Mouse (Mus musculus) MEL-GATA-1-ER (cell line): ENCODE measurements around the gene Notch1.

ENCODE experiments used
- DNase-seq: peaks from one replicate; pipeline ENCODE4 v3.0.0-alpha.2; 2012; ENCODE audit warnings: low read depth; ENCODE audit errors: extremely low read depth

Notch1 gene

DNA sequence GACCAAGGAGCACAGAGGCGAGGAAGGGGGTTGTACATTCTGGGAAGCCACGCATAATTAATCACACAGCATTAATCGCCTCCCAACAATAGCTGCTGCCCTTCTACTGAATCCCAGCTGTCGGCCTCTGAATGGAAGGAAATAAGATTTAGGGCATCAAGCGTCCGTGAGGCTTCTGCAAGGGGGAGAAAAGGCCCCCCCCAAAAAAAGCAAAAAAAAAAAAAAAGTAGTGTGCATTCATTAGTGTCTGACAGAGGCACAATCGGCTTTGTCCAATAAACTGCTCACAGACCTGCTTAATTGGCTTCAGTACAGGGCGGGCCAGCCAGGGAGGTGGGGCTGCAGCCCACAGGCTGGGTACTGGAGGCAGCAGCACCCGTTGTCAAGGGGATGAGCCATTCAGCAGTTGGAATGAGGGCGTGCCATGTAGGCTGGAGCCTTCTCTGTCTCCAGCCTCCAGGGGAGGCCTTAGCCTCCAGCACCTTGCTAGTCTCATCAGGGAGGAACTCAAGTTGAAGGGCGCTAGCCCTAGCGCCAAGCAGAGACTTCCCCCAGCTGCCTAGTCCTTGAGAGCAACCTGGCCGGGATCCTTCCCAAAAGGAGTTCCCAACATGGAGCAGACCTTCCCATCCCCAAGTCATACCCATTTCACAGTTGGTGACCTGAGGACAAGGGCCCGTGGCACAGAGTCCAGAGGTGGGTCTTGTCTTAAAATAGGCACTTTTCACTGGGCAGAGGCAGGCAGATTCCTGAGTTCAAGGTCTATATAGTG is 15.7 kb downstream of the Notch1 start:
- no peak for DNase-seq

- no peak for DNase-seq
Measured at GRCm38 (mm10) chr2:26500027-26500598, 16.4 kb downstream of the Notch1 start.

DNA sequence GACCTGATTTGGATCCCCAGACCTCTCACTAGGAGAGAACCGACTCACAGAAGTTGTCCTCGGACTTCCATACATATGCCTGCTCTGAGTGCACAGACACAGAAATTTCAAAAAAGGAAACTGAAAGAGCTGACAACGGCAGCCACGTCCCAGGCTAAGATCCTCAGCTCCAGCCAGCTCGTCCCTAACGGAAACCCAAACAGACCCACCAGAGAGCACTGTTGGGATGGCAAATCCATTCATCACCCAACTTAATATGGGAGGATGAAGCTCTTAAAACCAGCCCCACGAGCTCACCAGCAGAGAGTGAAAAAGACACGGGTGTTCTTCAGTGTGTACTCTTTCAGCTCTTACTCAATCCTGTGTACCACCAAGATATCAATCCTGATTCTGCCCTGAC is 17.8 kb downstream of the Notch1 start:
- no peak for DNase-seq

DNA sequence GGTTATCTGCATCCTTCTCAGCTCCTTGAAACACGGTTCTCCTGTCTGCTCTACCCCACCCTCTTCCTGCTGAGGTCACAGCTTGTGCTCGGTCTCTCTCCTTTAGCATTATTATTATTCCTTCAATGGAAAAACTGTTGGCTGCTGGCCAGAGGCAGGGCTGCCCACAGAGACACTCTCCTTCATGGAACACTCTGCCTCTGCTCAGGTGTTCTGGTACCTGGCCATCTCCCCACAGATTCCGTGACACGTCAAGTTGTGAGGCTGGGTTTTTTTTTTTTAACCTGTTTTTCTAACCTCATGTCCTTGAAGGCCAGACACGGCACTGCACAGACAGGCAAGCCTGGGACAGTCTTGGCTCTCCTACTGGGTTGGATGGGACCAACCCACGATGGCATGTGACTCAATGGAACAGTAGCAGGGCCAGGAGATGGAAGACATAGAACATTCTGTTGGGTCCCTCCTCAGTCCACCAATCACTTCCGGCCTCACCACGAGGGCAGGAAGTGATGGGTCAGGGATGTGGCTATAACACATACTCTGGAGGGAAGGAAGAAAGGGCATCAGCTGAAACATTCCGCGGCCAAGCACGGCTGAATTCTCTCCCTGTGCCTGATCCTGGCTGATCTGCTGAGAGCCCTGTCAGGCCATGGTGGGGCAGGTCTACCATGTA is 18.5 kb downstream of the Notch1 start:
- no peak for DNase-seq

GRCm38 (mm10) chr2:26496451-26496850 is 20.0 kb downstream of the Notch1 start:
- DNase-seq, result no peak

GRCm38 (mm10) chr2:26495701-26496100 is 20.8 kb downstream of the Notch1 start:
- no peak for DNase-seq

DNA sequence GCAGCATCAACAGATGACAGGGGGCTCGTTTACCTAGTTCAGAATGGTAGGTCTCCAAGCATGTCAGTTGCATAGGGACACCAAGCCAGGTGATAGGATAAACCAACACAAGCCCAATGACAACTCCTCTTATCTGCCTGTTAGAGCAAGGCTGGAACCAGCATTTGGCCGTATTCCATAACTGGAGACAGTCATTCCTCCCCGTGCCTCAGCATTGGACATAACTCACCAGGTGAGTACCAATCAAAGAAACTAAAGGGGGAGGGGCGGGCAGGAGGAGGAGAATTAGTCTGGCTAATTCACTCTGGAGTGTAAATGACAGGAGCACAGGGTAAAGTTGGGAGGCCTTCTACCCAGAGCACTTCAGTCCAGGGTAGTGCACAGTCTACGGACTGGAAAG is 21.5 kb downstream of the Notch1 start:
- no peak for DNase-seq

GRCm38 (mm10) chr2:26494396-26494795 is 22.1 kb downstream of the Notch1 start:
- no peak for DNase-seq

DNA sequence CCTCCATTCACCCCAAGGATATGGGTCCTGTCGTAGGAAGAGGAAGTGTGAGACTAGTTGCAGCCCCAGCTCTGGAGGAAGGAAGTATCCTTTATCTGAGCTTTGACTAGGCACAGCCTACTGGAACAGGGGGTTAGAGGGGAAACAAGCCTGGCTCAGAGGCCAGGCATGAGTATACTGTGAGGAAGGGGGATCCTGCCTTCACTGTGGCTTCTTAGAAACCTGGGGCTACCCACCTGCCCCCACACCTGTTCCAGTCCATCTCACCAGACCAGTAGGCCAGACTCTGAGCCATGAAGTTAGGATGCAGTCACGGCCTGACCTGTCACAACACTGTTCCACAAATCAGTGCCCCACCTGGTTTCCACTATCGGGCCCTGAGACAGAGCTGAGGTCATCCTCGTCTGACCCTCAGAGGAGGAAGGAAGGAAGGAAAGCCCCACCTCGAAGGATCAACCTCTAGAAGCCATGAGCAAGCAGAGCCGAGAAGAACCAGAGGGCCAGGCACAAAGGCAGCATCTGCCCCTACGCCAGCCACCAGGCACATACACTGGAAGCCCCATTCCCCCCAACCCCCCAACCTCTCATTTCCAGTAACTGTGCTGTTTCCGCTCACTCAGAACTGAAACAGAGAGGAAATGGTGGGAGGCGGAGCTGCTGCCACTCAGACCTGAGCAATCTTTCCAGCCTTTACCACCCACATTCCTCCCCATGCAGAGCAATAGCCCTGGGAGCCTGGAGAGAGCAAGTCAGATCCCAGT is 23.3 kb downstream of the Notch1 start:
- peak; percentile 58 for DNase-seq

DNA sequence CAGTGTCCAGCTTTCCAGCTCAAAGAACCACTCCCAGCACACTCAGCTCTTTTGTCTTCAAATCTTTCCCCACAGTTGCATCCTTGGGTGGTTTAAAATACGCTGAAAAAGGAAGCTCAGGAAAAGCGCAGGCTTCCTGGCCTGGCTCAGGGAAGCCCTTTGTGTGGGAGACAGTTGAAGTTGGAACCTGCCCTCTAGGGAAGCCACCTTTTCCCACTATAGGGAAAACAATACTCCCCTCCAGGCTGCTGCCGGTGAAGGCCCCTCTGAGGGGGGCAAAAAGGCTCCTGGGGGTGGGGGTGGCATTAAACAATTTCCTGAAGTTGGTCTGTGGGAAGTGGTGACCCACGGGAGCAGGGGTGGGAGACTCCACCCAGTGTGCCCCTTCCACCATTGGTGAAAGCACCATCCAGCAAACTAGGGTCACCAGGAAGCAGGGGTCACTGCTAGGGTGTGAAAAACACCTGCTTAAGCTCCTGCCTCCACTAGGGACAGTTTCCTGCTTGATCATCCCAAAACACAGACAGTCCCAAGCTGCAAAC is 25.6 kb downstream of the Notch1 start:
- DNase-seq, result no peak

- no peak for DNase-seq
Measured at GRCm38 (mm10) chr2:26488535-26489135, 27.8 kb downstream of the Notch1 start.

DNA sequence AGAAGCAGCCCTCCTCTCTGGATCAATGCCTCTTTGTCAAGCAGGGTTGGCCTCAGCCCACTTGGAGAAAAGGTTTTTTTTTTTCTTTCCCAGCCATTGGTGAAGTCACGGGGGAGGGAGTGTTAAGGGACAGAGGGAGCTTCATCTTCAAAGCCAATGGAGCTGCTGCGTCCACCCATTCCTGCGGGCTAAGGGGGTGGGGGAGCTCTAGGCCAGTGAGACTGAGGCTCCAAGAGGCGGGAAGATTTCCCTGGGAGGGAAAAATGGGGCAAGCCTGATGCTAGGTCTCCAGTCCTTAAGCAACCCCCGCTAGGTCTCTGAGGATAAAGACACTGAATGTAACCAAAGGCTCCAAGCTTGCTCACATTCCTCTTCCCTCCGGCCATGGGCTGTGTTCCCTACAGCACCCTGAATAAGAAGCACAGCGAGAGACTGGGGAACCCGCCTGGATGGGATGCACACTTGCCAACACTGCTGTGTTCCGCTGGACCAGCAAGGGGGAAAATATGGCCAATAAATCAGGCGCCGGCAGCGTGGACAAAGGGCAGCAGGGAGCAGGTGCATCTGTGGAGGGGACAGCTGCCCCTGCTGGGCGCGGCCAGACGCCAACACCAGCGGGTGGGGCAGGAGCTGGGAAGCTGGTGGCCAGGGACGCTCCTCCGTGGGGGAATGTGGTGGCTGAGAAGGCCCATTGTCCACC is 29.0 kb downstream of the Notch1 start:
- no peak for DNase-seq

DNA sequence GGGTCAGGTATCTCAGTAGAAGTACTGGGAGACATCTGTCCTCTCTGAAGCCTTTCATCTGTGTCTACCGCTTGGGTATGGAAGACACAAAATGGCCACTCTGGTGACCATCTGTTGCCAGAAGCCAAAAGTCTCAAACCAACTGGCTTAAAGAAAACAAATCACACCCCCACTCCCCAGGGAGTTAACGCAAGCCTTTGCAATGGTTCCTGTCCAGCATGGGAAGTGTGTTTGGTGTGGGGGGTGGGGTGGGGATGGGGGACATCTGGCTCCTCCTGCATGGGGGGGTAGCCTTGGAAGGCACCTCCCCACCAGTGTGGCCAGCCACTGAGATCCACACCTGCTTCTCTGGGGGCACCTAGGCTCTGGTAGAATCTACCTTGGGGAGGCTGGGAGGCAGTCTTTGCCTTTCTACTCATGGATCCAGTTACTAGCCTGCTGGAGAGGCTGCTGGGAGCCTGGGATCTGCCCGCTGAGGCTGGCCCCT is 29.6 kb downstream of the Notch1 start:
- DNase-seq, result no peak

- DNase-seq, result no peak
Measured at GRCm38 (mm10) chr2:26486264-26486810, 30.1 kb downstream of the Notch1 start.

GRCm38 (mm10) chr2:26485710-26486109 is 30.8 kb downstream of the Notch1 start:
- no peak for DNase-seq

- DNase-seq, result no peak
Measured at GRCm38 (mm10) chr2:26485278-26485677, 31.2 kb downstream of the Notch1 start.

- no peak for DNase-seq
Measured at GRCm38 (mm10) chr2:26484169-26484568, 32.3 kb downstream of the Notch1 start.

- DNase-seq, result peak; percentile 57
Measured at GRCm38 (mm10) chr2:26483230-26483869, 33.1 kb downstream of the Notch1 start.

GRCm38 (mm10) chr2:26482824-26483223 is 33.6 kb downstream of the Notch1 start:
- DNase-seq, result no peak
